Mouse (Mus musculus) liver, embryonic 13.5 days (tissue): ENCODE measurements at regions not wholly inside any gene's neighbourhood (a gene's known extent, or its start where the extent isn't known, plus 50 kb on each side); places are given as distances from the start of the nearest gene placed in this dataset.
A peak's percentile ranks its signal among the peaks of the same experiment; 100 is the strongest.

ENCODE experiments used
- ATAC-seq: fragments of 200-750 bp; cut with Nextera tagmentation; 2 replicates; pipeline ENCODE4 v1.8.0; 2017; ENCODE audit warnings: low read depth, mild to moderate bottlenecking, moderate number of reproducible peaks, moderate library complexity
- DNase-seq: peaks from one replicate; pipeline ENCODE4 v3.0.0; 2022
- H3K27ac ChIP-seq: fragments of 300-500 bp; sonication (generic); 2 replicates; pipeline ENCODE4 v1.5.1; 2015; ENCODE audit warnings: moderate library complexity, mild to moderate bottlenecking, inconsistent platforms
- H3K27me3 ChIP-seq: fragments of 300-500 bp; sonication (generic); 2 replicates; pipeline ENCODE4 v1.6.1; 2015; ENCODE audit warnings: mild to moderate bottlenecking, inconsistent platforms
- H3K36me3 ChIP-seq: fragments of 300-500 bp; sonication (generic); 2 replicates; pipeline ENCODE4 v1.6.1; 2015; ENCODE audit warnings: mild to moderate bottlenecking, inconsistent platforms
- H3K4me1 ChIP-seq: fragments of 300-500 bp; sonication (generic); replicated peaks from 2 replicates; pipeline ENCODE4 v1.6.1; 2015; ENCODE audit warnings: inconsistent platforms
- H3K4me2 ChIP-seq: fragments of 300-500 bp; sonication (generic); 2 replicates; pipeline ENCODE4 v1.6.1; 2015; ENCODE audit warnings: inconsistent platforms, mild to moderate bottlenecking, moderate library complexity
- H3K4me3 ChIP-seq: fragments of 300-500 bp; sonication (generic); replicated peaks from 2 replicates; pipeline ENCODE4 v1.5.1; 2015; ENCODE audit warnings: mild to moderate bottlenecking, inconsistent platforms
- H3K9ac ChIP-seq: fragments of 300-500 bp; sonication (generic); 2 replicates; pipeline ENCODE4 v1.6.1; 2015; ENCODE audit warnings: mild to moderate bottlenecking, inconsistent platforms
- H3K9me3 ChIP-seq: fragments of 300-500 bp; sonication (generic); replicated peaks from 2 replicates; pipeline ENCODE4 v1.6.1; 2016; ENCODE audit warnings: inconsistent platforms
- WGBS: fragments of 180-500 bp; shearing (Covaris S2); methylation state at CpG from one replicate; pipeline ENCODE4 v1.1.7; 2015; ENCODE audit not compliant: insufficient replicate concordance; 5-methylcytosine and 5-hydroxymethylcytosine counted together

- no peak overlapping the region for H3K27ac ChIP-seq
- WGBS: 4% methylated on average over 2 of the region's 2 CpGs
- no peaks in the 10 kb centered on the region for H3K9me3 ChIP-seq
- H3K27me3 ChIP-seq: no peaks in the 10 kb centered on the region
- H3K4me2 ChIP-seq: no peak overlapping the region
- no peak overlapping the region for H3K9ac ChIP-seq
- no peaks in the 10 kb centered on the region for H3K4me1 ChIP-seq
- no peaks in the 10 kb centered on the region for H3K36me3 ChIP-seq
- ATAC-seq (no peak), DNase-seq (peak; percentile 13)
- no peak overlapping the region for H3K4me3 ChIP-seq
These were observed 221.2 kb downstream of the Myh15 start for GRCm38 (mm10) chr16:49278478-49278877.

- H3K4me3 ChIP-seq: no peak overlapping the region
- H3K27me3 ChIP-seq: no peaks in the 10 kb centered on the region
- no peak overlapping the region for H3K4me2 ChIP-seq
- 66% methylated on average over 4 of the region's 4 CpGs for WGBS
- DNase-seq: no peak
- H3K9me3 ChIP-seq: no peaks in the 10 kb centered on the region
- ATAC-seq: no peak
- no peaks in the 10 kb centered on the region for H3K36me3 ChIP-seq
- no peak overlapping the region for H3K27ac ChIP-seq
- H3K4me1 ChIP-seq: no peaks in the 10 kb centered on the region
- H3K9ac ChIP-seq: no peak overlapping the region
These were observed 230.9 kb downstream of the Myh15 start for GRCm38 (mm10) chr16:49288096-49288714.

GRCm38 (mm10) chr16:49289200-49290079 lies 232.2 kb downstream of the Myh15 start:
- H3K4me2 ChIP-seq: no peak overlapping the region
- no peak for ATAC-seq
- no peak overlapping the region for H3K4me3 ChIP-seq
- no peak overlapping the region for H3K27ac ChIP-seq
- H3K4me1 ChIP-seq: no peaks in the 10 kb centered on the region
- no peaks in the 10 kb centered on the region for H3K9me3 ChIP-seq
- WGBS: 64% methylated on average over 10 of the region's 10 CpGs
- H3K36me3 ChIP-seq: no peaks in the 10 kb centered on the region
- DNase-seq: no peak
- no peaks in the 10 kb centered on the region for H3K27me3 ChIP-seq
- H3K9ac ChIP-seq: no peak overlapping the region

- ATAC-seq (no peak), DNase-seq (no peak)
- Histone ChIP-seq H3K4me2 (no peak overlapping the region), H3K4me1 (no peaks in the 10 kb centered on the region), H3K9ac (no peak overlapping the region), H3K4me3 (no peak overlapping the region), H3K27me3 (no peaks in the 10 kb centered on the region), H3K9me3 (no peaks in the 10 kb centered on the region), H3K36me3 (no peaks in the 10 kb centered on the region), H3K27ac (no peak overlapping the region)
- WGBS: 65% methylated on average over 6 of the region's 6 CpGs
These were observed 246.5 kb downstream of the Myh15 start for GRCm38 (mm10) chr16:49303612-49304307.

GRCm38 (mm10) chr16:49304354-49304753 lies 247.1 kb downstream of the Myh15 start:
- no peak for DNase-seq
- Histone ChIP-seq H3K4me2 (no peak overlapping the region), H3K9ac (no peak overlapping the region), H3K27ac (no peak overlapping the region), H3K9me3 (no peaks in the 10 kb centered on the region), H3K27me3 (no peaks in the 10 kb centered on the region), H3K4me3 (no peak overlapping the region), H3K4me1 (no peaks in the 10 kb centered on the region), H3K36me3 (no peaks in the 10 kb centered on the region)
- no peak for ATAC-seq
- 54% methylated on average over 2 of the region's 2 CpGs for WGBS

GRCm38 (mm10) chr16:49317061-49317460 lies 259.8 kb downstream of the Myh15 start:
- no peak overlapping the region for H3K9ac ChIP-seq
- H3K4me2 ChIP-seq: no peak overlapping the region
- H3K27me3 ChIP-seq: no peaks in the 10 kb centered on the region
- H3K36me3 ChIP-seq: no peaks in the 10 kb centered on the region
- no peaks in the 10 kb centered on the region for H3K4me1 ChIP-seq
- 66% methylated on average over 2 of the region's 2 CpGs for WGBS
- no peak overlapping the region for H3K4me3 ChIP-seq
- ATAC-seq (no peak), DNase-seq (no peak)
- H3K27ac ChIP-seq: no peak overlapping the region
- no peaks in the 10 kb centered on the region for H3K9me3 ChIP-seq

- Histone ChIP-seq H3K36me3 (no peaks in the 10 kb centered on the region), H3K9me3 (no peaks in the 10 kb centered on the region), H3K27ac (no peak overlapping the region), H3K4me1 (no peaks in the 10 kb centered on the region), H3K4me3 (no peak overlapping the region), H3K4me2 (no peak overlapping the region), H3K27me3 (no peaks in the 10 kb centered on the region), H3K9ac (no peak overlapping the region)
- WGBS: 57% methylated on average over 4 of the region's 4 CpGs
- ATAC-seq: no peak
- DNase-seq: no peak
These were observed 261.9 kb downstream of the Myh15 start for GRCm38 (mm10) chr16:49319047-49319678.

- Histone ChIP-seq H3K9ac (no peak overlapping the region), H3K4me1 (no peaks in the 10 kb centered on the region), H3K4me2 (no peak overlapping the region), H3K36me3 (no peaks in the 10 kb centered on the region), H3K27ac (no peak overlapping the region), H3K4me3 (no peak overlapping the region), H3K27me3 (no peaks in the 10 kb centered on the region), H3K9me3 (no peaks in the 10 kb centered on the region)
- DNase-seq: no peak
- 30% methylated on average over 5 of the region's 5 CpGs for WGBS
- no peak for ATAC-seq
These were observed 262.5 kb downstream of the Myh15 start for GRCm38 (mm10) chr16:49319774-49320173.

GRCm38 (mm10) chr16:49321951-49322350 lies 264.7 kb downstream of the Myh15 start:
- Histone ChIP-seq H3K9ac (no peak overlapping the region), H3K4me1 (no peaks in the 10 kb centered on the region), H3K27ac (no peak overlapping the region), H3K27me3 (no peaks in the 10 kb centered on the region), H3K9me3 (no peaks in the 10 kb centered on the region), H3K4me3 (no peak overlapping the region), H3K36me3 (no peaks in the 10 kb centered on the region), H3K4me2 (no peak overlapping the region)
- DNase-seq: no peak
- WGBS: 63% methylated on average over 1 of the region's 1 CpGs
- no peak for ATAC-seq

GRCm38 (mm10) chr16:49330725-49331386 lies 273.6 kb downstream of the Myh15 start:
- Histone ChIP-seq H3K4me3 (no peak overlapping the region), H3K4me1 (no peaks in the 10 kb centered on the region), H3K9ac (no peak overlapping the region), H3K36me3 (no peaks in the 10 kb centered on the region), H3K4me2 (no peak overlapping the region), H3K27ac (no peak overlapping the region), H3K9me3 (no peaks in the 10 kb centered on the region), H3K27me3 (no peaks in the 10 kb centered on the region)
- no peak for DNase-seq
- ATAC-seq: no peak
- WGBS: 64% methylated on average over 5 of the region's 5 CpGs
